Mouse (Mus musculus) neutrophil, adult 5-6 weeks (primary cell): ENCODE results near the gene Zmiz1. TPM values are rescaled to one million over a fixed set of nuclear protein-coding genes. Genes with fewer than 3 reads are reported as not detected.

Source experiments
- ATAC-seq: fragments of 151-379, 151-347 bp; 2 replicates; pipeline ENCODE4 v1.8.0; 2017; ENCODE audit warnings: mild to moderate bottlenecking, moderate TSS enrichment; ENCODE audit not compliant: insufficient number of reproducible peaks, poor library complexity, low FRiP score, severe bottlenecking; ENCODE audit errors: extremely low read depth
- total RNA-seq: library from RNA; stranded (forward); fragments of 200-1000 nt; gene quantifications from 2 replicates; pipeline ENCODE4 v1.2.3, GENCODE M21; 2017

Zmiz1 gene
- total RNA-seq, 1 experiment from 2014 or later = 21.6 TPM

- ATAC-seq = no peak
Observed at GRCm38 (mm10) chr14:25502355-25502754, 43.4 kb downstream of the Zmiz1 start.

GRCm38 (mm10) chr14:25504241-25504640, 45.3 kb downstream of the Zmiz1 start:
- no peak for ATAC-seq

- ATAC-seq = peak; percentile 55
Observed at GRCm38 (mm10) chr14:25505201-25505671, 46.3 kb downstream of the Zmiz1 start.

- ATAC-seq = no peak
Observed at GRCm38 (mm10) chr14:25508111-25508756, 49.2 kb downstream of the Zmiz1 start.

- ATAC-seq = no peak
Observed at GRCm38 (mm10) chr14:25508757-25509139, 49.8 kb downstream of the Zmiz1 start.

- no peak for ATAC-seq
Observed at GRCm38 (mm10) chr14:25509450-25510129, 50.6 kb downstream of the Zmiz1 start.

GRCm38 (mm10) chr14:25510362-25510761, 51.4 kb downstream of the Zmiz1 start:
- no peak for ATAC-seq

- ATAC-seq = no peak
Observed at GRCm38 (mm10) chr14:25510987-25511386, 52.0 kb downstream of the Zmiz1 start.

- ATAC-seq = no peak
Observed at GRCm38 (mm10) chr14:25511564-25511963, 52.6 kb downstream of the Zmiz1 start.

GRCm38 (mm10) chr14:25511967-25512366, 53.0 kb downstream of the Zmiz1 start:
- no peak for ATAC-seq

GRCm38 (mm10) chr14:25512803-25513202, 53.8 kb downstream of the Zmiz1 start:
- no peak for ATAC-seq

GRCm38 (mm10) chr14:25513496-25513895, 54.5 kb downstream of the Zmiz1 start:
- peak; percentile 17; the same call in 1 of the 2 replicates for ATAC-seq

GRCm38 (mm10) chr14:25514943-25515512, 56.0 kb downstream of the Zmiz1 start:
- no peak for ATAC-seq

- no peak for ATAC-seq
Observed at GRCm38 (mm10) chr14:25515924-25516323, 56.9 kb downstream of the Zmiz1 start.

- peak; percentile 47 for ATAC-seq
Observed at GRCm38 (mm10) chr14:25516640-25517591, 57.9 kb downstream of the Zmiz1 start.

- ATAC-seq = no peak
Observed at GRCm38 (mm10) chr14:25518645-25519044, 59.7 kb downstream of the Zmiz1 start.

- ATAC-seq = no peak
Observed at GRCm38 (mm10) chr14:25519656-25520055, 60.7 kb downstream of the Zmiz1 start.

GRCm38 (mm10) chr14:25520589-25520988, 61.6 kb downstream of the Zmiz1 start:
- ATAC-seq = no peak

GRCm38 (mm10) chr14:25520991-25521390, 62.0 kb downstream of the Zmiz1 start:
- ATAC-seq = no peak
